Mouse (Mus musculus) brain, adult 2 months (tissue): ENCODE measurements around the gene Rundc1.
A peak's percentile ranks its signal among the peaks of the same experiment; 100 is the strongest.
"Not testable (repeated sequence)": the region's sequence is repeated elsewhere in the genome, so short reads cannot be mapped to it uniquely, and the experiment has no call there.

Source experiments
- DNase-seq: peaks from one replicate; pipeline ENCODE4 v3.0.0; 2011; ENCODE audit warnings: low read depth, low spot score

Gene Rundc1

DNA sequence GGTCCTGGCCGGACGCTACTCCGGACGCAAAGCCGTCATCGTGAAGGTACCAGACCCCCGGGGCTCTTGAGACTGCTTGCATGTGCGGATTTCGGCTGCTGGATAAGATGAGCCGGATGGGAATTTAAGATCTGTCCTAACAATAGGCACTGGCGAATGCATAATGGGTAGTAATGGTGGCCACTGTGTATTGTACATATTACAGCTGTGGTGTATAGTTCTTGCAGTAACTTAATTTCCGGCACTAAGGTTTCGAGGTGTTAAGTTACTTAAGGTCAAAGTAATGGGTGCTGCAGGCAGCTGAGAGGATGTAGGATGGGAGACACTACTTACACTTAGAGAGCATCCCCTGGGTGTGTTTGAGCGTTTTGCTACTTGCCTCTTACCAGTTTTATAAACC, 17.9 kb downstream of the Rundc1 start:
- DNase-seq: no peak

- no peak for DNase-seq
Observed at GRCm38 (mm10) chr11:101446319-101446718, 21.4 kb downstream of the Rundc1 start.

DNA sequence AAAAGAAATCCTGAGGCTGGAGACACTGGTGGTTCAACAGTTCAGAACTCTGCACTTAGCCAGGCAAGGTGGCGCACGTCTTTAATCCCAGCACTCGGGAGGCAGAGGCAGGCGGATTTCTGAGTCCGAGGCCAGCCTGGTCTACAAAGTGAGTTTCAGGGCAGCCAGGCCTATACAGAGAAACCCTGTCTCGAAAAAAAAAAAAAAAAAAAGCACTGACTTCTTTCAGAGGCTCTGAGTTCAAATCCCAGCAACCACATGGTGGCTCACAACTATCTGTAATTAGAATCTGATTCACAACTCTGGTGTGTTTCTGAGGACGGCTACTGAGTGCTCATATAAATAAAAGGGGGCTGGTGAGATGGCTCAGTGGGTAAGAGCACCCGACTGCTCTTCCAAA, 22.0 kb downstream of the Rundc1 start:
- DNase-seq: not testable (repeated sequence)

- no peak for DNase-seq
Observed at GRCm38 (mm10) chr11:101447786-101448185, 22.9 kb downstream of the Rundc1 start.

DNA sequence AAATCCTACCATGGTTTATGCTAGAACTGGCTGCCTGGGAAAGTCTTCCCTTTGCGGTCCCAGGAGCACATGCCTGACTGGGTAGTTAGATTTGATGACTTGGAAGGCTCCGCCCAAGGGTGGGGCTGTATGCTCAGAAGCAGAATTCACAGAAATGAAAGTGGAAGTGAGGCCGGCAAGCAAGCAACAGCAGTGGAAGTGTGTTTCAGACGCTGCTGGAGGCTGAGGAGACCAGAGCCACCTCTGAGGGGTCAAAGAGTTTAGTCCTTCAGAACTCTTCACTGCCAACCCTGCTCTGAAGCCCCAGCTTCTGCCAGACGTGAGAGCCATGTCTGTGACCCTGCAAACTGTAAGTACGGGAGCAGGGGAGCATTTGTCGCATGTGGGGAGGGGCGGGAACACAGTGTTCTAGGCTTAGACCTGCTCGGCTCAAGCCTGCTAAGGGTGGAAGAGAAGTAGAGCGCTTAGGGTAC, 23.4 kb downstream of the Rundc1 start, which contains the start of gene Ifi35:
Ifi35 (plus strand) TSS at position 134 of the 473 bp plus-strand sequence.
- DNase-seq: peak; percentile 55

DNA sequence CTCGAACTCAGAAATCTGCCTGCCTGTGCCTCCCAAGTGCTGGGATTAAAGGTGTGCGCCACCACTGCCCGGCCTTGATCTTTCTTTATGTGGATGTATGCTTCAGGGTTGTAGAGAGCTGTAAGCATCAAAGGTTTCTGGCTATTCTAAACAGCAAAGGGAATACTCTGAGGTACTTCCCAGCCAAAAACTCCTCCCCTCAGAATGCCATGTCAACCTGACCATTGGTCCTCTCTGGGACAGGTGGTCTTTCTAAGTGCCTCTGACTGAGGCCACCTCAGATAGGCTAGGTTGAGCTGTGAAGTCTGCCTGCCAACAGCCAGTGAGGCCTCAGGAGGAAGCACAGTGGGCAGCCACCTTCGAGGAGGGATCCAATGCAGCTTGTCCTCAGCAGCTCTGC, 24.0 kb downstream of the Rundc1 start:
- no peak for DNase-seq

GRCm38 (mm10) chr11:101449596-101449995, 24.7 kb downstream of the Rundc1 start:
- DNase-seq: not testable (repeated sequence)

- DNase-seq: no peak
Observed at GRCm38 (mm10) chr11:101450394-101450793, 25.5 kb downstream of the Rundc1 start.

DNA sequence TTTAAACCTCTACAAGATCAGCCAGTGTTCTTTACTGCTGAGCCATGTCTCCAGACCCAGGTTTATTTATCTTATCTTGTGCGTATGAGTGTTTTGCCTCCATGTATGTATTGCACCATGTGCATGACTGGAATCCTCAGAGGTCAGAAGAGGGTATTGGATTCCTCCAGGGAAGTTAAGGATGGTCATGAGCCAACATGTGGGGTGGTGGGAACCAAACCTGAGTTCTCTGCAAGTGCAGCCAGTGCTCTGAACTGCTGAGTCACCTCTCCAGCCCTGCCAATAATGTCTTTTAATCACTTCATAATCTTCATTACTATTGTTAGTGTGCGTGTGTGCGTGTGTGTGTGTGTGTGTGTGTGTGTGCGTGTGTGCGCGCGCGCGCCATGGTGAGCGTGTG, 26.7 kb downstream of the Rundc1 start:
- no peak for DNase-seq

GRCm38 (mm10) chr11:101452093-101452774, 27.3 kb downstream of the Rundc1 start:
- DNase-seq: no peak

DNA sequence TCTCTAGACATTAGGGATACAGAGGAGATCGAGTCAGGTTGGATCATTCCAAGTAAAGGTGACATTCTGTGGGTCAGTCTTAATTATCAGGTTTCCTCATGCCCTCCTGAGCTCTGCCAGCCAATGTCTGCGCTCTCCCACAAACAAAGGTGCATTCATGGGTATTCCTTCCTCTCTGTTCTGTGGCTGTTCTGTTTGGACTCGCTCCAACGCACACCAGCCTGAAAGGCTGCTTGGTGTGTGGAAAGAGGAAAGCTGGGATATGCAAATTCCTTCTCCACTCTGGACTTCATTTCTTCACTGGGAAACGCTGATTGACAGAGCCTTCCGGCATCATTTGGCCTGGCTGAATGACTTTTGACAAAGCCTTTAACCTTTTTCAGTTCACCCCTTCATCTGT, 29.8 kb downstream of the Rundc1 start:
- DNase-seq: no peak

- no peak for DNase-seq
Observed at GRCm38 (mm10) chr11:101455627-101456026, 30.7 kb downstream of the Rundc1 start.

- DNase-seq: no peak
Observed at GRCm38 (mm10) chr11:101457631-101458030, 32.7 kb downstream of the Rundc1 start.

GRCm38 (mm10) chr11:101458217-101458616, 33.3 kb downstream of the Rundc1 start:
- no peak for DNase-seq

DNA sequence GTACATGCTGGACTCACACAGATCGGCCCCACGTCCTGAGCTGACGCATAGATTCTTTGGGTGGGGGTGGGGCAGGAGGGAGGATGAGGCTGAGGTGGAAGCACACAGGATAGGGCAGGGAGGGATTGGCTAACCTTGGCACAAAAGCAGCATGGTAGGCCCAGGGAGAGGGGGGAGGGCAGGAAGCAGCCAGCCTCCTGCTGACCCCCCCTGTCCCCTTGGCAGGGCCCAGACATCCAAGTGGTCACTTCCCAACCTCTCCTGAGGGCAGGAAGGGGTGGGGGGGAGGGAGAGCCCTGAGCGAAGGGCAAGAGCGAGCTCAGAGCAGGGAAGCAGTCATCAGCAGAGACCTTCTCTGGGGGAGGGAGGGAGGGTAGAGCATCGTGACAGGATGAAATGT, 34.8 kb downstream of the Rundc1 start:
- no peak for DNase-seq

DNA sequence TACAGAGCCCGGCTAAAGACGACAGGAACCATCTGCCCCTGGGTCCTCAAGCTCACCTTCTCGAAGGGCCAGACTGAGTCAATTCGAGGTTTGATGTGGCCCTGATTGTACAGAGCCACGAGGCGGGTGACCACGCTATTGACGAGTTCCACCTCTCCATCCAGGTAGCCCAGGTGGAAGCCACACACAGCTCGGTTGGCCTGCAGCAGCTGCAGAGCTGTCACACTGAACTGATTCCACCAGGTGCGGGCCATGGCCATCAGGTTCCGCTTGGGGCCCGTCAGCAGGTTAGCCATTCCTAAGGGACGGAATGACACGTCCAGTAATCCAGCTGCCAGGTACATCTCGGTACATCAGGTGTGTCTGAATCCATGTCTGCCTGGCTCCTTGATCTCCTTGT, 35.4 kb downstream of the Rundc1 start:
- DNase-seq: no peak

DNA sequence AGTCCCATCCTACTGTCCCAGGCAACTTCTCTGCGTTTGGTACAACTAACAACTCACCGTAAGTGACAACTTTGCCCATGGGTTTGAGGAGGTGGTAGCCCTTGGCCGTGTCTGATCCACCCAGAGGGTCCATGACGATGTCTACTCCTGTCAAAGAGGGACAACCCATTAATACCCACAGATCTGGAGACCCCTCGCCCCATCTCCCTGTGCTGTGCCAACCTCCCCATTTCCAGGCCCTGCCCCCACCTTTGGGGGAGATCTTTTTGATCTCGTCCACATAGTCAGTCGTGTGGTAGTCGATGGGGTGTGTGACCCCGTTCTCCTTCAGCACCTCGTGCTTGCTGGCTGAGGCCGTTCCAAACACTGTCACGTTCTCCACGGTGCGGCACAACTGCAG, 37.3 kb downstream of the Rundc1 start:
- DNase-seq: no peak

DNA sequence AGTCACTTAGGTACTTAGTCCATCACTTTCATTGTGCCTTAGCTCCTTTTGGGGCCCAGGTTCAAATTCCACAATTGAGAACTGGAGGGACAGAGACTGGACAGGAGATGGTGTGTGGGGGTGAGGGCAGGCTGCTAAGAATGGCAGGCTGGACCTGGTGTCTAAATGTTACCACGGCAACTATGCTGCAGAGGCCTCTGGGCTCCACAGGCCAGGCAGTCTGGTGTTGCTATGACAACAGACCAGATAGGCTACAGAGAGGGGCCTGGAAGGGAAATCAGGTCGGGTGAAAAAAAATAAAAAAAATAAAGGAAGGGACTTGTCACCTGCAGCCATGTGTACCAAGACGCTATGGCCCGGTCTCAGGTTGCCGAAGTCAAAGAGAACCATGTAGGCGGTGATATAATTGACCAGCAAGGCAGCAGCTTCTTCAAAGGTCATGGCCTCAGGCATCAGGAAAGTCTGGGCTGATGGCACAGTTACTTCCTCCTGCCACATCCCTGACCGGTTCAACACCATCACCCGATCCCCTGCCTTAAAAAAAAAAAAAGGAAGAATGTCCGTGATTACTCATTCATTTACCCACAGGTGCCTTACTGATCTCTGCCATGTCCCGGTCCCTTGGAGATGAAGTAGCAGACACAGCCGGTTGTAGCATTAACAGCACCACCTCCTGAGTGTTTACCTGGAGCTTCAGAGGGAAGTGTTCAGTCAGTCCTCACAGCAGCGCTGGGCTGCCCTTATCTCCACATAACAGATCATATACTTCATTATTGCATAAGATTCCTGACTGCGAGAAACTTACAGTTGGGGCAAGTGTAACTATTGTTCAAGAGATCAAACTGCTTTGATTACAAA, 37.9 kb downstream of the Rundc1 start:
- DNase-seq: peak; percentile 65

- no peak for DNase-seq
Observed at GRCm38 (mm10) chr11:101464211-101465100, 39.6 kb downstream of the Rundc1 start, which contains the start of gene Rnd2. TSS of gene Rnd2 (plus strand) at chr11:101464999.

DNA sequence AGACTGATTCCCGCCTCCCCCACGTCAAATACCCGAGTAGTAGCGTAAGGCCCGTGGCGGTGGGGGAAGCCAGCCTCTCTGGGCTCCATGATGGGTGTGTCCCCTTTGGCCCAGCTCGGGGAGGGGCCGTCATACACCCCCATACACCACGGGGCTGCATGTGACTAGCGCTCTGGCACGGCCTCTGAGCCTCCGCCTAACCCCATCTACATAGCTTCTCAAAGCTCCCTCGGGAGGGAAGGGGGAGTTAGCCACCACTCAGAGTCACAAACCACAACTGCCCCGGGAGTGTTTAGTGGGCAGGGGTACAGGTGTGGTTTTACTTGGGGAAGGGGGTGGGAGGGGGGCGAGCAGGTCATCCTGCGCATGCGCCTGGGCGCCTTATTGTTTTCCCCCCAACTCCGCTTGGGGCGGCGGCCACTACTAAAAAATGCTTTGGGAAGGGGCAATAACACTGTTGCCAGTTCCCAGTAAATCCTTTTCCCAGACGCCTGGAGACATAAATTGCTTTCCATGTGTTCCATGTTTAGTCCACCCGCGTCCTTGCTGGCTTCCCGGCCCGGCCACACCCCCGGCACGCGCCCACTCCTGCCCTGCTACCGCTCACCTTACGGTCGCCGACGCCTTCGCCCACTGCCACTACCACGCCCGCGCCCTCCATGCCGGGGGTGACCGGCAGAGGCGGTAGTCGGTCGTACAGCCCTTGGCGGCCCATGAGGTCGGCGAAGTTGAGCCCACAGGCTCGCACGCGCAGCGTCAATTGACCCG, 40.4 kb downstream of the Rundc1 start:
- DNase-seq: peak; percentile 60
